Mouse (Mus musculus): ENCODE data around the gene Setx. TPM values are rescaled to one million over a fixed set of nuclear protein-coding genes. Genes with fewer than 3 reads are reported as not detected.
A peak's percentile ranks its signal among the peaks of the same experiment; 100 is the strongest.

Setx gene
- total RNA-seq, 2 experiments from 2014 or later, result 31.7 to 60.2 TPM

DNA sequence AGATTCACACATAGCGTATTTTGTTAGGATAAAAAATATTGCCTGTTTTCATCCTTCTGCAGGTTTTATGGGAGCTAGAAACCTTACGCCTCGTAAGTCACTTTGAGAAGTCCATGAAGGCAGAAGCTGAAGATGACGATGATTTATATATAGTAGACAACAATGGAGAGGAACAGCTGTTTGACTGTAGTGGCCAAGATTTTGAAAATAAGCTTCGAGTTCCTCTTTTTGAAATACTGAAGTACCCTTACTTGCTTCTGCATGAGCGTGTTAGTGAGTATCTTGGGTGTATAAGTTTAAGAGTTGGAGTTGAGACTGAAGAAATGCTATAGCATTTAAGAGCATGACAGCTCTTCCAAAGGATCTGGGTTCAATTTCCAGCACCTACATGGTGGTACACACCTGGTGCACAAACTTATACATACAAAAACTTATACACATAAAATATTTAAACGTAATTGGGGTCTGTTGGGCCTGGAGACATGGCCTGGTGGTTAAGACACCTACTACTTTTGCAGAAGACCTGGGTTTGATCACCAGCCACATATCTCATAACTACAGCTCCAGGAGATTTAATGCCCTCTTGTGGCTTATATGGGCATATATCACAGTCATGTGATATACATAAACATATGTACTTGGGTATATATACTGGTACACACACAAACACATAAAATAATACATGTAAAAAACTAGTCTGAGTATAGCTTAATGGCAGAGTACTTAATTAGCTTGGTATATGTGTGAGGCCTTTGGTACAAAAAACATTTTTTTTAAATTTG, 6.3 kb downstream of the Setx start:
- no peak for ATAC-seq (replicated peaks; ENCODE audit: low FRiP score, low TSS enrichment, poor library complexity, severe bottlenecking)

DNA sequence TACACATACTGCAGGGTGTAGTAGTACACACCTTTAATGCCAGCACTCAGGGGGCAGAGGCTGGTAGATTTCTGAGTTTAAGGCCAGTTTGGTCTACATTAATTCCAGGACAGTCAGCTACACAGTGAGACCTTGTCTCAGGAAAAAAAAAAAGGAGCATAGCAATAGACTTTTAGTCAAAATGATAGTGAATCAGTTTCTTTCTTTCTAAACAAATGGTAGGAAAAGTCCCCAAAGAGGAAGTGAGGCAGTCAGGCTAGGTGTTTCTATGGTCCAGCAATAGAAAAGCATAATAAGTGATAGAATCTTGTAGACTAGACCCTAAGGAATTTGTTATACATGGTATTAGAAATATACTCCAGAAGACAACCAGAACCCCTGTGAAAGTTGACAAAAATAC, 11.2 kb downstream of the Setx start:
- no peak for ATAC-seq (replicated peaks; ENCODE audit: low FRiP score, low TSS enrichment, poor library complexity, severe bottlenecking)

DNA sequence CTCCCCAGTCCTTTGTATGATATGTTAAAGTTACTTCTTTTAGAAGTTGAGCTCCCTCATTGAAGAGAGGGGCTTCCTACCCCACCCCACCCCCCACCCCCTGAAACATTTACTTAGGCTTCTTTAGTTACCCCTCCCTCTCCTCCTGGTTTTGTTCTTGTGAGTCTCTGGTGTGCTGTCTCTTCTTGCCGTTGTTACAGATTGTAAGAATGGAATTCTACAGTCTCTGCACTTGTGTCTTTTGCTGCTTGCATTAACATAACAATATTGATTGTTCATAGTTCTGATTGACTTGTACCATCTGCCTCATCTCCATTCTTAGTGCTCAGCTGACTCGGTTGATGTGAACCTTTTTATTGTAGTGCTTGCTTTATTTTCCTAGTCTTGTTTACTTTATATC, 28.0 kb downstream of the Setx start:
- ATAC-seq (replicated peaks; ENCODE audit: low FRiP score, low TSS enrichment, poor library complexity, severe bottlenecking), result no peak

DNA sequence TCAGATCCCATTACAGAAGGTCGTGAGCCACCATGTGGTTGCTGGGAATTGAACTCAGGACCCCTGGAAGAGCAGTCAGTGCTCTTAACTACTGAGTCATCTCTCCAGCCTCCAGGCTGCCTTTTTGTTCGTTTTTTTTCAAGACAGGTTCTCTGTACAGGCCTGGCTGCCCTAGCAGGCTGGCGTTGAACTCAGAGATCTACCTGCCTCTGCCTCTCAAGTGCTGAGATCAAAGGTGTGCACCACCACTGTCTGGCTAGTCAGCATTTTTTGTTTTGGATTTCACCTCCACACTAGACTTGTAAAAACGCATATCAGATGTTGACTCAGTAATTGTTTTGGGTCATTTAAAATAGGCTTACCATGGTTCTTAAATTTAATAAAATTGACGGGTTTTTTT, 44.1 kb downstream of the Setx start:
- ATAC-seq (replicated peaks; ENCODE audit: low FRiP score, low TSS enrichment, poor library complexity, severe bottlenecking), result no peak

DNA sequence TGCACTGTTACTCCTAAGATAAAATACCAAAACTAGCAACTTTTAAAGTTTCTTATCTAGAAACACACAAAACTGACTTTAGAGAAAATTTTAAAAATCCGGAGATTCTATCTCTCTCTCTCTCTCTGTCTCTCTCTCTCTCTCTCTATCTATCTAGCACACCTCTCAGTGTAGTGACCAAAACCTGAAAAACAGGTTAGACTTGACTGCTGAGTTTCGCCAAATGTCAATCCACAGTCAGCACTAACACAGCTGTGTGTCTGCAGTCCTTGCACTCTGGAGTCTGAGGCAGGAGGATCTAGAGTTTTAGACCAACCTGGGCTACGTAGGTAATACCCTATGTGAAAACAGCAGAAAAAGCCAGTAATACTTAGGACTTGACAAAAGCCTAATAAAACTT, 50.9 kb downstream of the Setx start:
- ATAC-seq (replicated peaks; ENCODE audit: low FRiP score, low TSS enrichment, poor library complexity, severe bottlenecking), result no peak

DNA sequence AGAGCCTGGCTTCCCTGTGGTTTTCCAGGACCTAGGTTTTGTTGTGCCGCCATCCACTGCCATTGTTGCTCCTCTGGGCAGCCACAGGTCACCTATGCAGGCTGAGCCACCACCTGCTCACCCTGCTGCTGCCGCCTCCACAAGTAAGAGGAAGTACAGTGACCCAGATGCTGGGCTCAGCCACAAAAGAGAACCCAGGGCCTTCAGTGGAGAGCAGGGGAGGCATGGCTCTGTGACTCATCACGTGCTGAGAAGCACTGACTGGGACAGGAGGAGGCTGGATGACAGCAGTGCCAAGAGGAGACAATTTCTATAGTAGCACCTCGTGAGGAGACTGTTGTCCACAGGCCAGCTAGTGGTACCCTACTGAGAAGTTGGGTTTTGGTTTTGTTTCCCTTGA, 55.8 kb downstream of the Setx start:
- no peak for ATAC-seq (replicated peaks; ENCODE audit: low FRiP score, low TSS enrichment, poor library complexity, severe bottlenecking)

DNA sequence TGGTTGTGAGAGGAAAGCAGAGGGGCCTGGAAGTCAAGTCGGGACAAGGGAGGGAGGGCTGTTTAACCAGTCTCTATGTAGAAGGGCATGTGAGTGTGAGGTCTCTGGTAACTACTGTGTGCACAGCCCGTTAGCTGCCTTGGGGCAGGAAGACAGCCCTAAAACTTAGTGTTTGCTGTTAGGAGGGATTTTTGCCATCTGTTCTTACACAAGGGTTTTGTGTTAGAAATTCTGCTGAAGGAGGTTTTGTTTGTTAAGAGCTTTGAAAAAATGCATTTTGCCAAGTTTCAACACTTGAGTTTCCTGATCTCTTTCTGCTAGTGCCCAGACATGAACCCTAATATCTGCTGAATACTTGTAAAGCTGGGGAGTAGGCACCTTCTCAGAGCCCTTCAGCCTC, 57.1 kb downstream of the Setx start:
- ATAC-seq (replicated peaks; ENCODE audit: low FRiP score, low TSS enrichment, poor library complexity, severe bottlenecking), result no peak

DNA sequence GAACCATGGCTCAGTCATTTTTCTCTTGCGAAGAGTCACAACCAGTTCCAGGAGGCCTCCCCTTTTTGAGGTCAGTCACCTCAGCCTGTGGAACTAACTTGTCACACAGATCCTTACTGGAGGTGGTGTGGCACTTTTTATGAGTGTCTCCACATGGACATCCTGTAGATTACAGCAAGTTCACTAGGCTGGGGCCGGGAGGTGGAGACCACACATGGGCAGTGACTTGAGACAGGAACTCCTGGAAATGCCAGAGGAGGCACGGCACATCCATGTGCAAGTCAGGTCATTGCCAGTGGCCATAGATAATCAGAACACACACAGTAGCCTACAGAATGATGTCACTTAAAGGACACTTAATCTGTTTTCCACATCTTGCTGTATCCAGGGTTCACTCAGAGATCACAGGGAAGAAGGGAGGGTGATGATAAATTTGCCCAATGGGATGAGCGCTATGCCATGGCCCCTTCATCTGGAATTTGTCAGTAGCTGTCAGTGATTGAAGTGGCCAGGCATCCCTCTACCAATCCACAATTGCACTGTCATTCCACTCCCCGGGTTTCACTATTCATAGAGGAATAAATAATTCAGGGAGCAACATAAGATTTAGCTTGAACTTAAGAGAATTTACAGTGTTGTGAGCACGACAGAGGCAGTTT, 59.4 kb downstream of the Setx start:
- ATAC-seq (replicated peaks; ENCODE audit: low FRiP score, low TSS enrichment, poor library complexity, severe bottlenecking), result no peak

DNA sequence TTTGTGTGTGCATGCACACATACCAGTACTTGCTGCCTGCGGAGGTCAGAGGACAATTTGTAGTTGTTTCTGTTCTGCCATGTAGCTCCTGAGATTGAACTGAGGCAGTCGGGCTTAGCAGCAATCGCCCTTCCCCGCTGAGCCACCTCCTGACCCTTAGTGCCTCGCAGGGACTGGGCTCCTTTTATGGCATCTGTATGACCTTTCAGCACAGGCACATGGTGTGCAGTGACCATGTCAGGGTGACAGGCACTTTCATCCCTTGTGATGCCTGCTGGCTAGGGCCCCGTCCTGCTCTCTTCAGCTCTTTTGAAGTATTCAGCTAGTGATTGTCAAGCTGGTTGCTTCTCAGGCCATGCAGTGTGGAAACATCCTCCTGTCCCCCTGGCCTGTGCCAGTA, 62.2 kb downstream of the Setx start:
- no peak for ATAC-seq (replicated peaks; ENCODE audit: low FRiP score, low TSS enrichment, poor library complexity, severe bottlenecking)

DNA sequence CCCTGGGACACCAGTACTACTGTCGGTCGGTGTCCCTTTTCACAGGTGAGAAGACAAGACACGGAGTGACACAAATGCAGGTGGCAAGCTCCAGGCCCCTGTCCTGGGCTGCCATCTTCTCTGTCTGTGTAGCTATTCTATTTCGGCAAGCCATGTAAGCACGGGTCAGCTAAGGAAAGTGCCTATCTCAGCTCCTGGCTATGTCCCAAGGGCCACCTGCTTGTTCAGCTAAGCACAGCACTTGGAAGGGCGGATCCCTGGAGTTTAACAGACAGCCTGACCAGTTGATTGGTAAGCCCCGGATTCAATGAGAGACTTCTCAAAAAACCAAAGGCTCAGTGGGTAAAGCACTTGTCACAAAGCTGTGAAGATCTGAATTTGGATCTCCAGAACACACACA, 66.4 kb downstream of the Setx start:
- no peak for ATAC-seq (replicated peaks; ENCODE audit: low FRiP score, low TSS enrichment, poor library complexity, severe bottlenecking)

DNA sequence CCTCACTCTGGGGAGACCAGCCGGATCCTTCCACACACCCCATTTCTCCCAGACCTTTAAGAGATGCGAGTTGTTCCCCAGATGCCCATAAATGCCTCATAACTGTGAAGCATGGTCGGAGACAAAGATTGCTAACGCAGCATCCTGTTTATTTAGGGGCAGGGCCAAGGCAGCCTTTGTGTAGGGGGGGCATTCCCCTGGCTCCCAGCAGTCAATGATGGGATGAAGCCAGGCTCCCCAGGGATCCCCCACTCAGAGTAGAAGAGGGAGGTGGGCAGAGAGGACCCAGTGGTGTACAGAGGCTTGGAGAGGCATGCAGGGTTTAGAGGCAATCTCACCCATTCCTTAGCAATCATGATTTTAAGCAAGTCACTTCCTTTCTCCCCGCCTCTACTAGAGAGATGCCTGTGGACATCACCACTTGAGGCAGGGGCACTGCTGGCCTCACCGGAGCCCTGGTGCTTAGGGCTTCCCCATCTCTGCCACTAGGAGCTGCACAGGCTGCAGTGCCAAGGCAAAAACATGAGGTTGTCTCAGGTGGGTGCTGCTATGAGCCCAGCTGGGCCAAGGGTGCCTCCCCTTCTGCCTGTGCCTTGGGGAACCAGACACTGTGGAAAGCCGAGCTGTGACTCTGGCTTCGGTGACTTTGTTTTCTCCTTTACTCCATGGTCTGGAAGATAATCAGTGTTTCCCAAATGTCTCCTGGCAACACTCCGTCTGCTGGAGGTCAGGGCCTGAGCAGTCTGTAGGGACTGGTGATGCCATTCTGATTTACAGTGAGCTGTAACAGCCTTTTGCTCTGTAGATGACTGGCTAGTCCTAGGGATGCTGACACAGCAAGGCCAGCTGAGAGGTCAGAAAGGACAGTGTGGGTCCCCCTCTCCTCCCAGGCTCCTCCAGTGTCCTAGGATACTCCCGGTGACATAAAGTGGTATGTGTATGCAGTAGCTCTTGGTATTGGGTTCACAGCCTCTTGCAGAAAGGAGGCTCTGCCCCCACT, 67.5 kb downstream of the Setx start:
- ATAC-seq (replicated peaks; ENCODE audit: low FRiP score, low TSS enrichment, poor library complexity, severe bottlenecking), result no peak

DNA sequence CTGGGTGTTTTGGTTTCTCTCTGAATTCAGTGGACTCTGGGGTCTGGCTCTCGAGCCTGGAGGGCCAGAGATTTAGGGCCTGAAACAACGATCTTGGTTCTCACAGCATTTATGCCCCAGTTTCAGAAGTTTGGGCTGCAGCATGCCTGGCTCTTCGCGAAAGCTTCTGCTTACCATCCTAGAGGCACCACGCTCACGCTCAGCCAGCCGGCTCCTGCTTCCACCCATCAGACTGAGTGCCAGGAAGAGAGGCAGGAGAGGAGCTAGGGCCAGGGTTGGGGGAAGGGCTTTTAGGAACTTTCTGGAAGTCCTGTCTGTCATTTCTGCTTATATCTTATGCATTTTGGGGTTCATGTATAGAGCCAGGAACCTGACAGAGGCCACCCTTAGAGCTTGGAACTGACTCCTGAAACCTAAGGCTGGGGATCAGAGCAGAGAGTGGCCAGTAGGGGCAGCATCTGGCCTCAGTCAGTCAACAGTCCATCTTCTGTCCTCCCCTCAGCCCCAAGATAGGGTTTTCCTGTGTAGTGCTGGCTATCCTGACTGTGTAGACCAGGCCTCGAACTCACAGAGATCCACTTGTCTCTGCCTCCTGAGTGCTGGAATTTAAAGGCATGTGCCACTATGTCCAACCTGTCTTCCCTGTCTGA, 68.8 kb downstream of the Setx start:
- 0 out of 2 replicates have a peak, but pooled peaks have one; percentile 47 for ATAC-seq (replicated peaks; ENCODE audit: low FRiP score, low TSS enrichment, poor library complexity, severe bottlenecking)

DNA sequence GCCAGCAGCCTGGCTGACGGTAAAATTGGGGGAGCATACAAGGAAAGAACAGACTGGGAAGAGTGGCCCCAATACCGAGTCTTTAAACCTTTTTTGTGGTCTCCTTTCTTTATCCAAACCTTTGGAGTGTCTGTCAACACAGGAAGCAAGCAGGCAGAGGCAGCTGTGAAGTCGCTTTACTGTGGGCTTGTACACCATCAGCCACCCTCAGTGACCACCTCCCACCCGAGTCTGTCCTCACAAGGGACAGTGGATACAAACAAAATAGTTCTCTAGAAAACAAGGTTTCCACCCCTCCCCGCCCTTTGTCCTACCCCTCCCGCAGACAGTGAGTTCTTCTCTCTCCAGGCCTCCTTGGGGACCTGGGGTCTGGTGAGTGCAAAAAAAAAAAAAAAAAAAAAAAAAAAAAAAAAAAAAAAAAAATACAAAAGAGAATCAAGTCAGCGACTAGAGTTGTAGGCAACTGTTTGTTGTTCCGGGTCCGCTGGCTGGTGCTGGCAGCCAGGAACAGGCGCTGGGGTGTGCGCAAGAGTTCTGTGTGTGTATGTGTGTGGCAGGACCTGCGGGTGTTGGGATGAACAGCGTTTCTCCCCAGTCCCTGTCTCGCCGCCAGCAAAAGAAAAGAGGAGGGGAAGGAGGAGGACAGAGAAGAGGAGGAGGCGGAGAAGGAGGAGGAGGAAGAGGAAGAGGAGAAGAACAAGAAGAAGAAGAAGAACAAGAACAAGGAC, 70.0 kb downstream of the Setx start:
- no peak for ATAC-seq (replicated peaks; ENCODE audit: low FRiP score, low TSS enrichment, poor library complexity, severe bottlenecking)

DNA sequence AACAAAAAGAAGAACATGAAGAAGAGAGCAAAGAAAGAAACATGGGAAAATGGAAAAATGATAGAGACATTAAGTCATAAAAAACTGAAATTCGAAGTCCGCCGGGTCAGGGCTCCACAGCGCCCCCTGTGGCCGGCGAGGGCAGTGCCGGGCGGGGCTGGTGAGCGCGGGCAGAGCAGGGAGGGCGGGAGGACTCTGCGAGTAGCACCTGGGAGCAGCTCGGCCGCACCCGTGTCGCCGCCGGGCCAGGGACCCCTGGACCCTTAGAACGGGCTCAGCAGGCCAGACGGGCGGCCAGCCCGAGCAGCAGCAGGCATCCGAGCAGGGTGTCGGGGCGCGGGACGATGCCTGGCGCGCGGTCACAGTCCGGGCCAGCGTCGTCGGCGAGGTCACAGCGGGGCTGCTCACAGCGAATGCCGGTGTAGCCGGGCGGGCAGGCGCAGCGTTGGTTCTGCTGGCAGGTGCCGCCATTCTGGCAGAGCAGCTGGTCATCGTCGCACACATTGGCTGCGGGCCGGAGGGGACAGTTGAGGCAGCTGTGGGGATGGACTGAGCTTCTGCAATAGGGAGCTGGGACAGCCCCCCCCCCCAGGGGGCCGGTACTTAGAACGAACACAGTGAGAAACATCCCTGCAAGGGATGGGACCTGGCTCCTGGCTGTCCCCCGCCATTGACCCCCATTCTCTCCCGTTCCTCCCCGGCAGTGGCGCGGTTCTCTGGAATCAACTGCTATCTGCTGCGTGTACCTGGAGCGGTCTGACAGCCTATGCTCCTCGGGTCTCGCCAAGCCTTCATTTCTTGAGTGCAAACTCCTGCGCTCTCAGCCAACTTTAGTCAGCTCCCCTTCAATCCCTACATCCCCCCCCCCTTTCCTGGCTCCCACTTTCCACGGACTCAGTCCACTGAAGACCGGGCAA, 70.8 kb downstream of the Setx start:
- peak; percentile 59; the same call in 1 of the 2 replicates for ATAC-seq (replicated peaks; ENCODE audit: low FRiP score, low TSS enrichment, poor library complexity, severe bottlenecking)

DNA sequence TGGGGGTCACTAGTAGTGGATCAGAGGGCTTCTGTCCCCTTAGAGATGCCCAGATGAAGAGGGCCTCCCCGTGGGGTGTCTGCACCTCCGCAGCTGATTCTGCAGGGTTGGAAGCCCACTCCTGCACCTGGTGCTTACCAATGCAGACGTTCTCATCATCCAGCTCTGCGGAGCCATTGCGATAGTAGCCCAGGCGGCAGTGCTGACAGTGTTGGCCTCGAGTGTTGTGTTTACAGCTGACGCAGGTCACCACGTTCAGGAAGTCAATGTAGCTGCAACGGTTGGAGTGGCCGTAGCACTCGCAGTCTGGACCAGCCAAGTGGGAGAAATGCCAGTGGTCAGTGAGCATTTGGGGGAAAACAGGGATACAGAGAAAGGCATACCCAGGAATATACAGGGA, 72.9 kb downstream of the Setx start:
- ATAC-seq (replicated peaks; ENCODE audit: low FRiP score, low TSS enrichment, poor library complexity, severe bottlenecking), result no peak

DNA sequence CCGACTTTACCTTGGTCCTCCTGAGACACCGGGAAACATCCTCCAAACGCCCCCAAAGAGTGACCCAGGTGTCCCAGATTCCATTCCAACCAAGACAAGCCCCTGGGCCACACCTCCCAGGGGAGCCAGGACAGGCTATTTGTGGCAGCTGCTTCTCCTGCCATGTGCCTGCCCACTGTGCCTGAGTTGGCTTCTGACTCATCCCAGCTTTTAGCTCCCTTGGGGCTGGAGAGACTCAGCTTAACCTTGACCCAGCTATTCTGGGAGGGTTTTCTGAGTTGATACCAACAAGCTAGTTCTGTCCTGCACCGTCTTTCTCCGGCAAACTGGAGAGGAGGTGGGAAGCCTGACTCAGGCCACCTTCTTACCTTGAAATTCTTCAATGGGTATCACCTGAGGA, 74.5 kb downstream of the Setx start:
- ATAC-seq (replicated peaks; ENCODE audit: low FRiP score, low TSS enrichment, poor library complexity, severe bottlenecking), result no peak

DNA sequence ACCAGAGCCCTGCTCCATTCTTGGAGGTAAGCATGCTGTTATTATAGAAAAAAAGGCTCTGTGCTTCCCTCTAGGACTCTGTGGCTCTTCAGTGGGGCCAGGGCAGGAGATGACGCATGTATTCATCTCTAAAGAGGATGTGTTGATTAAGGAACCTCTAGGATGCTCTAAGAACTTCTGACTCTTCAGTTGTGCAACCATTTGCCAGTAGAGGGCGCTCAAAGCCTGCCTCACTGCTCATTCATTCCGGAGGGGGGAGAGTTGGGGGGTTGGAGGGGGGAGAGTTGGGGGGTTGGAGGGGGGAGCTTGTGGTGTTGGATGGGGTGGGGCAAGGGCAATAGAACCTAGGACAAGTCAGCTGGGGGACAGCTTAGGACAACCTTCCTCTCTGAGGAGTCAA, 75.9 kb downstream of the Setx start:
- no peak for ATAC-seq (replicated peaks; ENCODE audit: low FRiP score, low TSS enrichment, poor library complexity, severe bottlenecking)
